Mouse (Mus musculus): ENCODE results near the gene Ccdc142.

The Ccdc142 gene

DNA sequence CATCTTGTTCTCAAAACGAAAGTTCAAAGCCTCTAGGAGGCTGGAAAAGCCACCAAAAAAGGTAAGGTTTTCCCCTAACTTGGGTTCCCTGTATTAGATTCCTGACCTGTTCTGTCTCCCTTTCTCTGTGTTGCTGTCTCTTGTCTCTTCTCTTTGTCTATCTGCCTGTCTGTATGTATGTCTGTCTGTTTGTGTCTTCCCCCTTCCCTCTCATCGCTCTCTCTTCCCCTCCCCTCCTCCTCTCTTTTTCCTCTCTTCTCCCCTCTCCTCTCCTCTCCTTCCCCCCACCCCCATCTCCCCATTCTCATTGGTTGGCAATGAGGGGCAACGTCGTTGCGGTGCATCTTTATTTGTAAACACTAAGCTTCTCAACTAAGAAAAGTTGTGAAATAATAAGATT, 23.9 kb downstream of the Ccdc142 start, which contains the start of gene Ino80b:
Gene Ino80b (minus strand): TSS at position 101 of the 400 bp plus-strand sequence.
- no peaks in the 10 kb centered on the region for H3K9me3 ChIP-seq (ENCODE audit: low read length)
- H3K27me3 ChIP-seq (ENCODE audit: insufficient read depth, low read length) = no peaks in the 10 kb centered on the region
- TF ChIP-seq CTCF (conservative IDR thresholded peaks at IDR 0.05; ENCODE audit: low read length) (no peak), POU5F1 (IDR thresholded peaks at IDR 0.05; ENCODE audit: borderline replicate concordance, low read length) (no peak), NANOG (IDR thresholded peaks at IDR 0.05; ENCODE audit: borderline replicate concordance, low read length) (no peak)
- H3K4me3 ChIP-seq (replicated peaks; ENCODE audit: low read length) = peak within 1 kb of the TSS; percentile 91
- peaks cover 12% of the 10 kb centered on the region for H3K36me3 ChIP-seq (ENCODE audit: insufficient read depth, low read length)
- peaks cover 39% of the 10 kb centered on the region for H3K4me1 ChIP-seq (replicated peaks; ENCODE audit: low read depth, low read length)

DNA sequence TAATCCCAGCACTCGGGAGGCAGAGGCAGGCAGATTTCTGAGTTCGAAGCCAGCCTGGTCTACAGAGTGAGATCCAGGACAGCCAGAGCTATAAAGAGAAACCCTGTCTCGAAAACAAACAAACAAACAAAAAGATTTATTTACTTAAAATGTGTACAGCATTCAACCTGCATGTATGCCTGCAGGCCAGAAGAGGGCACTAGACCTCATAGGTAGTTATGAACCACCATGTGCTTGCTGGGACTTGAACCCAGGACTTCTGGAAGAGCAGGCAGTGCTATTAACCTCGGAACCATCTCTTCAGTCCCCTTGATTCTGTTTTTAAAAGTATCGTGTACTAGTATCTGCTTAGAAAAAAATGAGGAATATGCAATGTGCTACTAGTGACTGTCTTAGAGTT, 26.0 kb downstream of the Ccdc142 start:
- Histone ChIP-seq H3K4me3 (replicated peaks; ENCODE audit: low read length) (no peak overlapping the region), H3K27me3 (ENCODE audit: insufficient read depth, low read length) (no peaks in the 10 kb centered on the region), H3K9me3 (ENCODE audit: low read length) (no peaks in the 10 kb centered on the region), H3K4me1 (replicated peaks; ENCODE audit: low read depth, low read length) (peaks cover 48% of the 10 kb centered on the region), H3K36me3 (ENCODE audit: insufficient read depth, low read length) (peaks cover 12% of the 10 kb centered on the region)
- TF ChIP-seq POU5F1 (IDR thresholded peaks at IDR 0.05; ENCODE audit: borderline replicate concordance, low read length) = no peak
- TF ChIP-seq CTCF (conservative IDR thresholded peaks at IDR 0.05; ENCODE audit: low read length) = peak; percentile 62

DNA sequence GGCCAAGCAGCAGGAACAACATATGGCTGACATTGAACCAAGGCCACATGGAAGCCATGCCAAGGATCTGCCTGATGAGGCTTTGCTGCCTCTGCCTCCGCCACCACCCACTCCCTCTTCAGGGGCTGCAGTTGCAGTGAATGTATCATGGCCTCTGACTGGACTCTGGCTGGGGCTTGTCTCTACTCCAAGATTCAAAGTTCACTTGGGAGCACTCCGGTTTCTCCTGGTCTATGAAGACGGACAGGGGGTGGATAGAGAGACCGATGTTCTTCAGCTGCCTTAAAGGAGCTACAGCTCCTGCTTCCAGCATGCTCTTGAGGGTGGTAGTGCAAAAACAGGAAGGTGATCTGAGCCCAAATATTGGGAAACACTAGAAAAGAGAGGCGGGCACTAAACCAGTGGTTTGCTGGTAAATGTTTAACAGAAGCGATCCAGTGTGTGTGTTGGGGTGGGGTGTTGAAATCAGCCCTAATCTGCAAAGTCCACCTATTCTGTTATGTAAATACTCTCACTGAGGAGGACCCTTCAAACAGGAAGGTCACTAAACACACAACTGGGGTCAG, 30.2 kb downstream of the Ccdc142 start:
- Histone ChIP-seq H3K9me3 (ENCODE audit: low read length) (no peaks in the 10 kb centered on the region), H3K27me3 (ENCODE audit: insufficient read depth, low read length) (peaks cover 29% of the 10 kb centered on the region), H3K36me3 (ENCODE audit: insufficient read depth, low read length) (no peaks in the 10 kb centered on the region), H3K4me3 (replicated peaks; ENCODE audit: low read length) (no peak overlapping the region), H3K4me1 (replicated peaks; ENCODE audit: low read depth, low read length) (peaks cover 44% of the 10 kb centered on the region)
- no peak for TF ChIP-seq CTCF (conservative IDR thresholded peaks at IDR 0.05; ENCODE audit: low read length)
- no peak for TF ChIP-seq NANOG (IDR thresholded peaks at IDR 0.05; ENCODE audit: borderline replicate concordance, low read length)
- TF ChIP-seq POU5F1 (IDR thresholded peaks at IDR 0.05; ENCODE audit: borderline replicate concordance, low read length) = no peak

DNA sequence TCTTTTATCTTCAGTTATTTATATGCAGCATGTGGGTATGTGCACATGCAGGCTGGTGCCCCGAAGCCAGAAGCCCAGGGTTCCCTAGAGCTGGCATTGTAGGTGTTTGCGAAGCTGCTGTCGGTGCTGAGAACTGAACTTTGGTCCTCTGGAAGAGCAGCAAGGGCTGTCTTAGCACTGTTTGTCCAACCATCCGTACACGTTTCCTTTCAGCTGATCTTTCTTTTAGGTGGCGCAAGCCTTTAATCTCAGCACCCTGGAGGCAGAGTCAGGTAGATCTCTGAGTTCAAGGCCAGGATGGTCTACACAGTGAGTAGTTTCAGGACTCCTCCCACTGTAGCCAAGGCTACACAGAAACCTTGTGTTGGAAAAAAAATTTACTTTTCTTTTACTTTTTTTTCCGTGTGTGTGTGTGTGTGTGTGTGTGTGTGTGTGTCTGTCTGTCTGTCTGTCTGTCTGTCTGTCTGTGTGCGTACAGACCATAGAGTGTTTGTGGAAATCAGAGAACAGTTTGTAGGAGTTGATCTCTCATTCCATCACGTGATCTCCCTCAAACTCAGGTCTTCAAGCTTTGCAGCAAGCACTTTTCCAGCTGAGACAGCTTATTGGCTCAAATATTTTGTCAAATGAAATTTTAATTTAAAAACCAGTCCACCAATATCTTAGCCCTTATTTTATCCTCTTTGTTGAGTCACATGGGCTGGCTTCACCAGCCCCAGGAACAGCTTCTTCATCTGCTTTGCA, 30.9 kb downstream of the Ccdc142 start:
- peaks cover 52% of the 10 kb centered on the region for H3K4me1 ChIP-seq (replicated peaks; ENCODE audit: low read depth, low read length)

DNA sequence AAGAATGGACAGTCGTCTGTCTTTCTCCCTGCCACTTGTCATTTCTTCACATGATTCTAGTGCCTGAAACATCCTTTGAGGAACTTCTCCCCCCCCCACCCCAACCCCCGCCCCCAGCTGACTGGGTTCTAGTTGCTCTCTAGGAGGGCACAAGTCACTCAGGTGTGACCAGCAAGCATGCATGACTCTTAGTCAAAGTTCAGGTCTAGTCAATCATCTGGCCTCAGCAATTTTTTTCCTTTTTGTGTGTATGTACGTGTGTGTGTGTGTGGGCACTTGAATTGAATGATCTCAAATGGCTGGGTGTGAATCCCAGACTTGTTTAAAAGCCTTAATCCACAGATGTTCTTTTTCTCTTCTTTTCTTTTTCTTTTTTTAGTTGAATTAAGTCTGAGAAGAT, 32.8 kb downstream of the Ccdc142 start:
- TF ChIP-seq POU5F1 (IDR thresholded peaks at IDR 0.05; ENCODE audit: borderline replicate concordance, low read length) (no peak), CTCF (conservative IDR thresholded peaks at IDR 0.05; ENCODE audit: low read length) (no peak), NANOG (IDR thresholded peaks at IDR 0.05; ENCODE audit: borderline replicate concordance, low read length) (no peak)
- no peak overlapping the region for H3K4me3 ChIP-seq (replicated peaks; ENCODE audit: low read length)
- no peaks in the 10 kb centered on the region for H3K9me3 ChIP-seq (ENCODE audit: low read length)
- H3K4me1 ChIP-seq (replicated peaks; ENCODE audit: low read depth, low read length) = peaks cover 58% of the 10 kb centered on the region
- peaks cover 55% of the 10 kb centered on the region for H3K27me3 ChIP-seq (ENCODE audit: insufficient read depth, low read length)
- H3K36me3 ChIP-seq (ENCODE audit: insufficient read depth, low read length) = no peaks in the 10 kb centered on the region

More for the DNA sequence above, 30.9 kb downstream of the Ccdc142 start:
- peaks cover 37% of the 10 kb centered on the region for H3K27me3 ChIP-seq (ENCODE audit: insufficient read depth, low read length)
- H3K9me3 ChIP-seq (ENCODE audit: low read length) = no peaks in the 10 kb centered on the region
- no peaks in the 10 kb centered on the region for H3K36me3 ChIP-seq (ENCODE audit: insufficient read depth, low read length)
- H3K4me3 ChIP-seq (replicated peaks; ENCODE audit: low read length) = no peak overlapping the region
- TF ChIP-seq CTCF (conservative IDR thresholded peaks at IDR 0.05; ENCODE audit: low read length) (no peak), POU5F1 (IDR thresholded peaks at IDR 0.05; ENCODE audit: borderline replicate concordance, low read length) (no peak), NANOG (IDR thresholded peaks at IDR 0.05; ENCODE audit: borderline replicate concordance, low read length) (no peak)

DNA sequence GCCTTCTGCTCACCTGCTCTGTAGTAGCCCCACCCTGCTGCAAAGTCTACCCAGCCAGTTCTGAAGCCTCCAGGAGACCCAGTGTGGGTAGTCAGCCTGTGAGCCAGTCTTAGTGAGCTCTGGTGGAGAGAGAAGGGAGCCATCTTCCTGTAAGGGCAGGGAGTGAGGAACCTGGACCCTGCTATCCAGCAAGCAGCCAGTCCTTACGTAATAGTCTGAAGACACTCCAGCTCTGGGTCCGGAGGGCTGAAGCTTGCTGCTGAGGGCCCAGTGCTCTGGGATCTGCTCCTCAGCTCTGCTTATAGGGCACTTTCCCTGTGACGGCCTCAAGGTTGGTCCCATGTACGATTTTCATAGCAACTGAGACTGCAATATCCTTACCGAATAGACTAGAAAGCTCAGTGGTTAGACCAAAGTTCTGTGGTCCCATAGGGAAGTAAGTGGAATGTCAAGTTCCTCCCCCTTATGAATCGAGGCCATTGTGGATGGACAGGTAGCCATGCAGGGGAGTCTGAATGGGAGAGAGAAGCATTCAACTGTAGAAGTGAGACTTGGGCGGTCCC, 33.6 kb downstream of the Ccdc142 start, which contains the start of gene Rtkn:
Gene Rtkn (plus strand): TSS at position 513 of the 563 bp plus-strand sequence.
- no peaks in the 10 kb centered on the region for H3K9me3 ChIP-seq (ENCODE audit: low read length)
- peaks cover 63% of the 10 kb centered on the region for H3K27me3 ChIP-seq (ENCODE audit: insufficient read depth, low read length)
- H3K4me1 ChIP-seq (replicated peaks; ENCODE audit: low read depth, low read length) = peaks cover 58% of the 10 kb centered on the region
- TF ChIP-seq NANOG (IDR thresholded peaks at IDR 0.05; ENCODE audit: borderline replicate concordance, low read length) (no peak), POU5F1 (IDR thresholded peaks at IDR 0.05; ENCODE audit: borderline replicate concordance, low read length) (no peak), CTCF (conservative IDR thresholded peaks at IDR 0.05; ENCODE audit: low read length) (no peak)
- H3K36me3 ChIP-seq (ENCODE audit: insufficient read depth, low read length) = no peaks in the 10 kb centered on the region
- H3K4me3 ChIP-seq (replicated peaks; ENCODE audit: low read length) = peak within 1 kb of the TSS; percentile 66

DNA sequence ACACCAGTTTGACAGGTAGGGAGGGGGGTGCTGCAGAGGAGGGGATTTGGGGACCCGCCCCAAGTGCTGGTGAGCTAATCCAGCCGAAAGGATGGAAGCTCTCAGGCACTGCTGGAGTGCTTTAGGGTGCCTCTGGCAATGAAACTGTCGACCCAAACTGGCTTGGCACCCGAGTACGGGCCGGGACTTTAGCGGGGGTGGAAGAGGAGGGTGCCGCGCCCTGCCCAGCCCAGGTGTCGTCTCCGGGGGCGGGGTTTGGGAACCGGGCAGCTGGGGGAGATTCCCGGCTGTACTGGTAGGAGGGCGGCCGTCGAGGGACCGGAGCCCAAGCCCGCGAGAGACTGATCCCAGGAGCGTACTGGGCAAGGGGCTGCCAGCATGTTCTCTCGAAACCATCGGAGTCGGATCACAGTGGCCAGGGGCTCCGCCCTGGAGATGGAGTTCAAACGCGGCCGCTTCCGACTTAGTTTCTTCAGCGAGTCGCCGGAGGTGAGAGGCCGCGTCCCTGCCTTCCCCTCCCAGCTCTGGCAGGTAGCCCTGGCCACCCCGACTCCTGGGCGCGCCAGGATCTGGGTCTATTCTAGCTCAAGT, 34.3 kb downstream of the Ccdc142 start:
- Histone ChIP-seq H3K27me3 (ENCODE audit: insufficient read depth, low read length) (peaks cover 66% of the 10 kb centered on the region), H3K36me3 (ENCODE audit: insufficient read depth, low read length) (no peaks in the 10 kb centered on the region), H3K4me3 (replicated peaks; ENCODE audit: low read length) (peak overlapping the region; percentile 66), H3K9me3 (ENCODE audit: low read length) (no peaks in the 10 kb centered on the region), H3K4me1 (replicated peaks; ENCODE audit: low read depth, low read length) (peaks cover 58% of the 10 kb centered on the region)
- TF ChIP-seq POU5F1 (IDR thresholded peaks at IDR 0.05; ENCODE audit: borderline replicate concordance, low read length) = no peak
- no peak for TF ChIP-seq NANOG (IDR thresholded peaks at IDR 0.05; ENCODE audit: borderline replicate concordance, low read length)
- TF ChIP-seq CTCF (conservative IDR thresholded peaks at IDR 0.05; ENCODE audit: low read length) = no peak

DNA sequence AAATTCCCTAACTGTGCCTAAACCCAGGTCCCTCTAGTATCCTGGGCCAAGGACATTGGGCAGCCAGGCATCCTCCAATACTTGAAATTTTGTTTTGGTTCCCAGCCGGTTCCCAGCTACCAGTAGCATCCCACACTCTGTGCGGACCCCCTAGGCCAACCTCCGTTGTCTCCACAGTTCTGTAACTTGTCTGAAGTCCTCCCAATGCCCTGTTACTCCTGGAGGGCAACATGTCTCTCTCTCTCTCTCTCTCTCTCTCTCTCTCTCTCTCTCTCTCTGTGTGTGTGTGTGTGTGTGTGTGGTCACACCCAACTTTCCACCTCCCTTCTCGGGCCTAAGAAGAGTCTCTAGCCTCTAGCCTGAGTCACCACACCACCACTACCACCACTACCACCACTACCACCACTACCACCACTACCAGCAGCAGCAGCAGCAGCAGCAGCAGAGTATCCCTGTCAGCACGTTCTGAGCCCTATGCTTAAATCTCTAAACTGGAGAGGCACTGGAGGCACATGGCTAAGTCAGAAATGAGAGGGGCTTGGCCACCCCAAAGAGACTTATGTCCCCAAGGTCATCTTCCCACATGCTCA, 35.0 kb downstream of the Ccdc142 start:
- Histone ChIP-seq H3K4me3 (replicated peaks; ENCODE audit: low read length) (peak overlapping the region; percentile 69), H3K9me3 (ENCODE audit: low read length) (peaks cover 2% of the 10 kb centered on the region; the same call in 1 of the 2 replicates), H3K27me3 (ENCODE audit: insufficient read depth, low read length) (peaks cover 70% of the 10 kb centered on the region), H3K36me3 (ENCODE audit: insufficient read depth, low read length) (no peaks in the 10 kb centered on the region), H3K4me1 (replicated peaks; ENCODE audit: low read depth, low read length) (peaks cover 52% of the 10 kb centered on the region)
- TF ChIP-seq POU5F1 (IDR thresholded peaks at IDR 0.05; ENCODE audit: borderline replicate concordance, low read length) = no peak
- TF ChIP-seq CTCF (conservative IDR thresholded peaks at IDR 0.05; ENCODE audit: low read length) = no peak
- no peak for TF ChIP-seq NANOG (IDR thresholded peaks at IDR 0.05; ENCODE audit: borderline replicate concordance, low read length)

All from E14TG2a.4 (cell line).